Mouse (Mus musculus) kidney, adult 9 months (tissue): ENCODE measurements at regions not wholly inside any gene's neighbourhood (a gene's known extent, or its start where the extent isn't known, plus 50 kb on each side); places are given as distances from the start of the nearest gene placed in this dataset.

Source experiments
- DNase-seq: peaks from one replicate; pipeline ENCODE4 v3.0.0; 2022

DNA sequence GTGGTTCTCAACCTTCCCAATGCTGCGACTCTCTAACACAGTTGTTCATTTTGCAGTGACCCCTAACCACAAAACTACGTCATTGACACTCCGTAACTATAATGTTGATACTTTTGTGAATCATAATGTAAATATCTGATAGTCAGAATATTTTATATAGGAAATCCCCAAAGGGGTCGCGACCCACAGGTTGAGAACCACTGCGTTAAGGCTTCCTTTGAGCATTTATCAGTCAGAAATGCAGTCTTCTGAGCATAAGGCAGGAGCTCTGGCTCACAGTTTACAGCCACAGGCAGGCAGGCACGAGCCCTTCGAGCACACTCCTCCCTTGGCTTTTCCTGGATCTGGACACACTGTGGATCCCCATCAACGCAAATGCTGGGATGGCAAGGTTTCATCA is 57.0 kb downstream of the Nxnl2 start:
- no peak for DNase-seq

DNA sequence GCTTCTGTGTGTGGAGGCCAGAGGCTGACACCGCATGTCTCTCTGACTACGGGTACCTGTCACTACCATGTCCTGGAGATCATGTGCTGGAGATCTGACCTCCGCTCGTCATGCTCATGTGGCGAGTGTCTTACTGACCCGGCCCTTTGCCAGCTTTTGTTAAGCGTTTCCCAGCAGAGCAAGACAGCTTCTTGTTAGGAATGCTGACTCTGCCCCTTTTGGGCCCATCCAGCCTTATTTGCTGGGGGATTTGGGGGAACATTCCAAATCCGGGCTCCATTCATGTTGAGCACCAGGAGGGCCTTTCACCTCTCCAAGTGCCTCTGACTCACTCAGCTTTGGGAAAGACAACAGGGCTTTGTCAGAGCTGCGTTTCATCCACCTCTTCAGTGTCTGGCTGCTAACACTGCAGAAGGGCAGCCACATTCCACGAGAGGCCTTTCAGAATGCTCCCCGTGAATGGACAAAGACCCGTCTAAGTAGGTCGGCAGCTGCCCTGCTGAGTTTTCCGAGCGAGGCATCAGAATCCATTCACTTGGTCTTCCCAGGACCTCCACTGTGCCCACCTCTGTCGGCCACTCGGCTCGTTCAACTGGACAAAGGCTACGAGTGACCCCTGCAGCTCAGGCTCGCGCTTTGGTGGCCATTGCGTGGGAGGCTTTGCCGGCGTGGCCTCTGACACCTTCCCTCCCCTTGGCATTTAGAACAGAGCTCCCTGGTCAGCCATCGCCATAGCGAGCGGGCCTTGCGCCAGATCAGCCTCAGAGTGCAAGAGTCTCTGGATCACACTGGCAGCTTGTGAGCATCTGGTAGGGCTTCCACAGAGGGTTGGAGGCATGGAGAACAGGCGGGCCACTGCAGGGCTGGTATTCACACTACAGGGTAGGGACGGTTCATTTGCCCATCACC is 58.3 kb downstream of the Nxnl2 start:
- peak; percentile 35 for DNase-seq

DNA sequence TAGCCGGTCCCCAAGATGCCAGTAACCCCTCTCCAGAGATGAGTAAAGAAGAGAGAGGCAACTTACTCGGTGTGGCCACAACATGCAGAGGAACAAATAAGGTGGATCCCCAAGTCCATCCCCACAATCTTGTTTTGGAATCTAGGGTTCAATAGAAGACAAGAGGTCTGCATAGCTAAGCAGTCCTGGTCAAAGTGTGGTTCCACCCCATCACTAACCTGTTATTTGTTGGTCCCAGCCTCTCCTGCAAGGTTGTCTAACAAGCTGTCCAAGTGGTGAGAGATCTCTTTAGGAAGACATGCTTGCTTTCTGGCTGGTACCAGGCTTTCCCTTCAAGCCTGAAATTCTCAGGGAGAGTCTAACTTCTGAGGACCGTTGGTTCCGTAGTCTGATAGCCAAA is 59.0 kb downstream of the Nxnl2 start:
- no peak for DNase-seq

DNA sequence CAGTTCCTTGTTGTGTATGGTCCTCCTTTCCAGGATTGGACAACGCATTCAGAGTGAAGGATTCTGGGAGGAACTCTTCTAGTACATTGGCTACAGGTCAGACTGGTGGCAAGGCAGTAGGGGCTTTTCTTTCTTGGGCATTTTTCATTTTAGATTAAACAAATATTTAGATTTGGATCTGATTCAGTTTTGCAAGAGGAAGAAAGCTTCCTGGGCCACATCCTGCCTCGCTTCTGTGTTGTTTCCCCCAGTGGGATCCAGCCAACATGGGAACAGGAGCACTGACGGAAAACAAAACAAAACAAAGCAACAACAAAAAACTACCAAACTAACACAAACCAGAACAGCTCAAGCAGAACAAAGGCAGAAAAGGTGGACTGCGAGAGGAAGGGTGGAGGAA is 60.8 kb downstream of the Nxnl2 start:
- peak; percentile 12 for DNase-seq

DNA sequence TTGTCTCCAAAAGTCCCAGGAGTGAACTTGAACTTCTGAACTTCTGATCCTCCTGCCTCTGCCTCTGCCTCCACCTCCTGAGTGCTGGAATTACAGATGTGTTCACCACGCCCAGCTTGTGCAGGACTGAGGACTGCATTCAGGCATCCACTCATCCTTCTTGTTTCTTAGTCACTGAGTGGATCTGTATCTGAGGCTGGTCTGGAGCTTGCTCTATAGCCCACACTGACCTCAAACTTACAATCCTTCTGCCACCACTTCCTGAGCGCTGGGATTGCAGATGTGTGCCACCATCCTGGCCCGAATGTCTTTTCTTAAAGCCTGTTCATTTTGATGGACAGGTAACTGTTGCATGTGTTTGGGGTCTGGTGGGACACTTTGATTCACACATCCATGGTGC is 76.6 kb downstream of the Nxnl2 start:
- no peak for DNase-seq

GRCm38 (mm10) chr13:51253371-51253770 is 82.5 kb downstream of the Nxnl2 start:
- DNase-seq, result no peak

DNA sequence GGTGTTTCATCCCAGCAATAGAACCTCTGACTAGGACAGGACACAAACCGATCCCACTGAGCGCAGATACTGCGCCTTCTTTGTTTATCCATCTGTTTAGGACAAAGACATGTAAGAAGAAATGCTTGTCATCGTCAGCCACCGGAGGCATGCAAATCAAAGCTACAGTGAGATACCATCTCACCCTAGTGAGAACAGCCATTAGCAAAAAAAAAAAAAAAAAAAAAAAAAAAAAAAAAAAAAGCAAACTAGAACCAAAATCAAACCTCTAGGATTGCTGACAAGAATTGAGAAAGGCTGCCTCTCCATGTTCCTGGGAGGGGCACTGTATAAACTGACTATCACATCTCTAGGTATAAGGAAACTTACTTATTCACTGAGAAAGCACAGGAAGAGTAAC is 84.9 kb downstream of the Nxnl2 start:
- DNase-seq, result no peak

- no peak for DNase-seq
Observed at GRCm38 (mm10) chr13:51258752-51259721, 88.2 kb downstream of the Nxnl2 start.

DNA sequence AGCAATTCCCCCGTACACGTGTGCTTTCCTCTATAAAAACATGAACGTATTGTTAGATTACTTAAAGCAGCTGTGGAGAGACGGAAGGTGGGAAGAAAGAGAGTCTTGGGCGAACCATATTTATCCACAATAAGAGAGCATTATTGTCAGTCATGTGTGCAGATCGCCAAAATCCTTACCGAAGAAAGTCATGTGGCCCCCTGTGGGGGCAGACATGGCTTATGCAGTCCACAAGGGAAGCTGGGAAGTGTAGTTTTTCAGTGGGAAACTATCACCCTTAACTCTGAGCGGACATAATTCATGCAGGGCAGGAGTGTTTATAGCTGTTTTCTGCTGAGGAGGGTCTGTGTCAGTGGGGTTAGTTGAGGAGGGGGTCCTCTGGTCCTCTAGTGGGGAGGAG is 90.8 kb downstream of the Nxnl2 start:
- DNase-seq, result no peak

- DNase-seq, result peak; percentile 18
Observed at GRCm38 (mm10) chr13:51272786-51273185, 102.0 kb downstream of the Nxnl2 start.

DNA sequence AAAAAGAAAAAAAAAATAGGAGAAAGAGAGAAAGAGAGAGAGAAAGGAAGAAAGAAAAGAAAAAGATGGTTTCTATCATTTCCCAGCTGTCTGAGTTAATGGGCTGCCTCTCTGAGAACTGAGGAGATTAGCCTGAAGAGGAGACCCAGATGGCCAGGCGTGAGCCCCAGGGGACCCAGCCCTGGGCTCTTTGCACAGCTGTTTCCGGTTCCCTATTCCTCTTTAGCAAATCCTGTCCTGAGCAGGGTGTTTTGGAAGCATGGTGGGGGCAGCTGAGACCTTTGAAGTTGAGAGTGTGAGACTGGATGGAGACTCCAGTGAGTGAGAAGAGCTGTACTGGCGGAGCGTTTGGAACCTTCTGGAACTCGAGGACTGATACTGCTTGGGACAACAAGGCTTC is 103.8 kb downstream of the Nxnl2 start:
- DNase-seq, result peak; percentile 38

GRCm38 (mm10) chr13:51276601-51277000 is 105.8 kb downstream of the Nxnl2 start:
- DNase-seq, result no peak

DNA sequence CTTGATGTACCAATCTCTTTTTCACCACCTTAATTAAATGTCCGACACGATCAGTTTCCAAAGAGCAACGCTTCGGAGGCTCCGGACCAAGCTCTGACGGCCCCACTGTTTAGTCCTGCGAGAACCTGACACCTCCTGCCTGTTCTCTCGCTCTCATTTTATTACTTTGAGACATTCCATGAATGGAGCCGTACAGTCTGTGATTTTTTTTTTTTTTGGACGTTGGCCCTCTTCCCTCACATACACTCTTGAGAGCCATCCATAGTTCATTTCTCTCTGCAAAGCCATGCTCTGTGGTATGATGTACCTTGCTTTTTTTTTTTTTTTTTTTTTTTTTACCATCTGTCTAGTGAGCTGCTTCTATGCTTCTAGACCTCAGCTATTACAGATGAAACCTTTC is 106.7 kb downstream of the Nxnl2 start:
- DNase-seq, result no peak

DNA sequence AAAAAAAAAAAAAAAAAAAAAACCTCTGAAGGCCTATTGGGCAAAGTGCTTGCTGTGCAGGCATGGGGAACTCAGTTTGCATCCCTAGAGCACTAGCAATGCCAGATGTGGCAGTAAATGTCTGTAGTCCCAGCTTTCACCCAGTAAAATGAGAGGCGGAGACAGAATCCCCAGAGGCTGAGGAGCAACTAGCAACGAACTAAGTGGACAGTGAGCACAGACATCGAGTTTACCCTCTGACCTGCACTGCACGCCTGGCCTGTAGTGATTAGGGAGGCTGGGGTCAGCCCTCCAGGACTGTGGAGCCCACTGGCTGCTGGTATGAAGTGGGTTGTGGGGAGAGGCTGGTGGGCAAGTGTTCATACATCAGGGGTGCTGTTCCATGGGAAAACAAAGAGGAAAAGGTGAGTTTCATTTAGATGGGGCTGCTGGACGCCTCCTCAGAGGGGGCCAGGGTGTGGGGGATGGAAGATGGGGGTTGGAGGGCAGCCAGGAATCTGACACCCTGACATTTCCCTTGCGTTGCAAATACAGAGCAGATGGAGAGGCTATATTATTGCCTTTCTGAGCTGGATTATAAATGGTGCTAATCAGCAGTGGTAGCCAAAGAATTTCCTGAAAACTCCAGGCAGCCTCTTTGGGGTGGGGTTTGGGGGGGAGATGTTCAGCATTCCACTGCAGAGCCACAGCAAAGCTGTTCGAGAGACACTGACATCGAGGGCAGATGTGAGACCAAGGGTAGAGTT is 109.0 kb downstream of the Nxnl2 start:
- peak; percentile 44 for DNase-seq

- DNase-seq, result no peak
Observed at GRCm38 (mm10) chr13:51280388-51280753, 109.5 kb downstream of the Nxnl2 start.

DNA sequence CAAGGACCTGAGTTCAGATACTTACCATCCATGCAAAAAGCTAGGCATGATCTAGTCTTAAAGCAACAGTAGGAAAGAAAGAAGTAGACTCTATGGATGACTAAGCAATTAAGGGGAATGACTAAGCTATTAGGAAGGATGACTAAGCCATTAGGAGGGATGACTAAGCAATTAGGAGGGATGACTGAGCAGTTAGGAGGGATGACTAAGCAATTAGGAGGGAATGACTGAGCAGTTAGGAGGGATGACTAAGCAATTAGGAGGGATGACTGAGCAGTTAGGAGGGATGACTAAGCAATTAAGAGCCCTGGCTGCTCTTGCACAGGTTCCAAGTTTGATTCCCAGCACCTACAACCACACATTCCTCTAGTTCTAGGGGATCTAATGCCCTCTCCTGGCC is 113.9 kb downstream of the Nxnl2 start:
- no peak for DNase-seq

- no peak for DNase-seq
Observed at GRCm38 (mm10) chr13:51289442-51289841, 118.6 kb downstream of the Nxnl2 start.

DNA sequence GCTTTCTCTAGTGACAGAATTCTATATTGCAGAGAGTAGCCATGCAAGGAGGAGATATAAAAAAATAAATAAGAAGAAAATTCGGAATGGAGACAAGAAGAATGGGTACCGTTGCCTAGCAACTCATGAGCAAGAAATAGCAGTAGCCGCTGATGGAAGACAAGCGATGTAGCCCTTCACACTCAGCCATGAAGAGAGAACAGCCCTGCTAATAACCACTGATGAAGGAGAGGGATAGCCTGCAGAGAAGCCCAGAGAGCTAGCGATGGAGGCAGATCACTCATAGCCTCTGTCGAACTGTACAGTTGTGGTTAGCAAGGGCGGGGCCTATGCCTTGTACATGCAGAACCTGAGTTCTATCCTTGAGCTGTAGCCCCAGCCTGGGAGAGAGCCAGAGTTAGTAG is 118.4 kb upstream of the S1pr3 start:
- DNase-seq, result no peak

DNA sequence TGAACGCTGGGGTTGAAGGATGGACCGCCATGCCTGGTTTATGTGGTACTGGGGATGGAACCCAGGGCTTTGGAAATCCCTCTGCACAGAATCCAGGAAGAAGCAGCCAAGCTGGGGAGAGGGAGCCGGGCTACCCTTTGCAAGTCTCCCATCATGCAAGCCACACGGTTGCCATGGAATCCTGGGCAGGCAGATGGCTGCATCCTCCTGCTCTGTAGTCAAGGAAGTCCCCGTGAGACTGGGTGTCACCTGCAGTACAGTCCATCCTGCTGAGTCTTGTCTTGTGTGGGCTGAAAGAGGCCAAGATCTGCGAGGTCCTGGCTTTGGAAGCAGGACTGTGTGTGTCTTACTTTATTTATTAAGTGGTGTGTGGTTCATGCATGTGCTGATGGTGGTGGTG is 117.5 kb upstream of the S1pr3 start:
- no peak for DNase-seq

DNA sequence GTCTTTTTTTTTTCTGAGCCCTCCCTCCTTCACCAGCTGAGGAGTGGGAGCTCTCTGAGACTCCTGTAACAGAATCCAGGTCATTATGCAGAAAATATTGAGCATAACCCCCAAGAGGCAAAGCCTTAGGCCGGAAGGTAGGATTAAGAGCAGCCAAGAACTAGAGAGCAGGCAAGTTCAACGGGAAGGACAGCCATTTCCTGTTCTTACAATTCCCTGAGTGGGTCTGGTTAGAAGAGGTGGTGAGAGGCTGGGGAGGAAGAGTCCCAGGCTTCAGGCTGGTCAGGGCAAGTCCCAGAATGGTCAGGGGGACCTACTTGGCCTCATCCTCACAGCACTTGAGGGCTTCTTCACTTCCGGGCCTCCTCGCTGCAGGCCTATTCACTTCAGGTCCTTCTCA is 115.4 kb upstream of the S1pr3 start:
- DNase-seq, result peak; percentile 28

- no peak for DNase-seq
Observed at GRCm38 (mm10) chr13:51295872-51296271, 112.6 kb upstream of the S1pr3 start.

DNA sequence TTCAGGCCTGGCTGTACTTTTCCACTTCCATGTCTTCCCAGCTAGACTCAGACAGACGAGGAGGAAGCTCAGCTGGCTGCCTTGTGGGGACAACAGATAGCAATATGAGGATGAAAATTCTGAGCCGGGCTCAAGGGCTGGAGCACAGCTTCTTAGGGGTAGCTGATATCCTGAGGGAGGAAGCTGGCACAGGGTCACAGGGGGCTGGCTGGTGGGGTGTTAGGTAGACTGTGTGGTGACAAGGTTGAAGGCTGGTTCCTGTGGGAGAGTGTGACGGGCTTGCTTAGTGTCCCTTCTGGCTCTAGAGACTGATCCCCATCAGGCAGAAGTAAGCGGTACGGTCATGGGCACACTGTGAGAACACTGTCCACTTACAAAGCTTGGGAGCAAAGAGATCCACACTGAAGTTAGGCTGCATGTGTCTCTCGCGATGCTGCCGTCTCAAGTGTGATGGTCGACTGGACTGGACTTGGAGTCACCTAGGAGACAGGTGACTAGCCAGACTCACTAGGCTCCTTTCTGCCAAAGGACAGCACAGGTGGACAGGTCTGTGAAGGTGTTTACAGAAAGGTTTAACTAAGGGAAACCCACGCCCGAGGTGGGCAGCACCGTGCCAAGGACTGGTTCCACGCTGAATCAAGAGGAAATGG is 111.1 kb upstream of the S1pr3 start:
- DNase-seq, result no peak
